Mouse (Mus musculus) heart, embryonic 14.5 days (tissue): ENCODE measurements around the gene Rlim. TPM values are rescaled to one million over a fixed set of nuclear protein-coding genes. Genes with fewer than 3 reads are reported as not detected.
A peak's percentile ranks its signal among the peaks of the same experiment; 100 is the strongest.

Experiments used
- ATAC-seq: fragments of 200-750 bp; cut with Nextera tagmentation; 2 replicates; pipeline ENCODE4 v1.8.0; 2017; ENCODE audit warnings: low read depth, moderate TSS enrichment; ENCODE audit not compliant: insufficient number of reproducible peaks, insufficient read depth, low FRiP score
- H3K27ac ChIP-seq, 2 experiments: fragments of 200-500 bp in 1 of 2; fragments of 300-500 bp in 1 of 2; sonication (generic) in 1 of 2; replicated peaks in 1 of 2; 2 replicates each; pipeline ENCODE4 v1.5.1; 2012 to 2014; ENCODE audit warnings: low read depth in 2 of 2, low read length in 2 of 2, control low read depth in 1 of 2, mild to moderate bottlenecking in 1 of 2, mixed read lengths in 1 of 2; ENCODE audit not compliant: control insufficient read depth in 1 of 2, insufficient read depth in 1 of 2
- H3K27me3 ChIP-seq: fragments of 300-500 bp; sonication (generic); 2 replicates; pipeline ENCODE4 v1.6.1; 2014; ENCODE audit warnings: mild to moderate bottlenecking, low read length, control low read depth; ENCODE audit not compliant: control insufficient read depth, insufficient read depth
- H3K36me3 ChIP-seq: fragments of 300-500 bp; sonication (generic); 2 replicates; pipeline ENCODE4 v1.6.1; 2014; ENCODE audit warnings: mild to moderate bottlenecking, control low read depth, low read length, mixed read lengths; ENCODE audit not compliant: control insufficient read depth, insufficient read depth
- H3K4me1 ChIP-seq, 2 experiments: fragments of 200-500 bp in 1 of 2; fragments of 300-500 bp in 1 of 2; sonication (generic) in 1 of 2; 2 replicates each; pipeline ENCODE4 v1.6.1; 2012 to 2014; ENCODE audit warnings: low read length in 2 of 2, control low read depth in 1 of 2, mixed read lengths in 1 of 2; ENCODE audit not compliant: control insufficient read depth in 2 of 2, insufficient read depth in 2 of 2
- H3K4me2 ChIP-seq: fragments of 300-500 bp; sonication (generic); 2 replicates; pipeline ENCODE4 v1.6.1; 2014; ENCODE audit warnings: mild to moderate bottlenecking, low read length
- H3K4me3 ChIP-seq, 2 experiments: fragments of 200-500 bp in 1 of 2; fragments of 300-500 bp in 1 of 2; sonication (generic) in 1 of 2; 2 replicates each; pipeline ENCODE4 v1.5.1; 2012 to 2014; ENCODE audit warnings: low read length in 2 of 2, mild to moderate bottlenecking in 2 of 2, control low read depth in 1 of 2, low read depth in 1 of 2, moderate library complexity in 1 of 2; ENCODE audit not compliant: control insufficient read depth in 1 of 2, insufficient read depth in 1 of 2
- H3K9ac ChIP-seq: fragments of 300-500 bp; sonication (generic); 2 replicates; pipeline ENCODE4 v1.6.1; 2014; ENCODE audit warnings: mild to moderate bottlenecking, low read length
- H3K9me3 ChIP-seq: fragments of 300-500 bp; sonication (generic); 2 replicates; pipeline ENCODE4 v1.6.1; 2016; ENCODE audit warnings: low read length, control low read depth; ENCODE audit not compliant: control insufficient read depth
- WGBS: fragments of 180-500 bp; shearing (Covaris S2); extraction: QIAGEN DNeasy Blood & Tissue Kit; methylation state at CpG from one replicate; pipeline ENCODE4 v1.1.7; 2014; 5-methylcytosine and 5-hydroxymethylcytosine counted together
- polyA plus RNA-seq: library from polyadenylated mRNA; unstranded; fragments of >200 nt; fragmentation: Nextera tagmentation; extraction: Ambion mirVana; gene quantifications from 2 replicates; pipeline ENCODE4 v1.2.1, GENCODE M21; 2014

The Rlim gene
- 26.5 and 28.7 TPM in 2 replicates for polyA plus RNA-seq

- 19% methylated on average over 27 of the region's 27 CpGs for WGBS
- peak within 1 kb of the TSS; percentile 62 to 67 for H3K4me3 ChIP-seq
- H3K4me2 ChIP-seq: peak within 1 kb of the TSS; percentile 65
- H3K36me3 ChIP-seq: peaks cover 20% of the 10 kb centered on the region
- ATAC-seq: peak; percentile 100
- H3K27ac ChIP-seq: peak within 1 kb of the TSS; percentile 95 to 97
- H3K9me3 ChIP-seq: no peaks in the 10 kb centered on the region
- H3K4me1 ChIP-seq: no peaks in the 10 kb centered on the region
- peaks cover 6% of the 10 kb centered on the region; the same call in 1 of the 2 replicates for H3K27me3 ChIP-seq
- peak within 1 kb of the TSS; percentile 91 for H3K9ac ChIP-seq
Observed at GRCm38 (mm10) chrX:103981169-103981689, at the start of gene Rlim. TSS of gene Rlim (minus strand) at chrX:103981284.

DNA sequence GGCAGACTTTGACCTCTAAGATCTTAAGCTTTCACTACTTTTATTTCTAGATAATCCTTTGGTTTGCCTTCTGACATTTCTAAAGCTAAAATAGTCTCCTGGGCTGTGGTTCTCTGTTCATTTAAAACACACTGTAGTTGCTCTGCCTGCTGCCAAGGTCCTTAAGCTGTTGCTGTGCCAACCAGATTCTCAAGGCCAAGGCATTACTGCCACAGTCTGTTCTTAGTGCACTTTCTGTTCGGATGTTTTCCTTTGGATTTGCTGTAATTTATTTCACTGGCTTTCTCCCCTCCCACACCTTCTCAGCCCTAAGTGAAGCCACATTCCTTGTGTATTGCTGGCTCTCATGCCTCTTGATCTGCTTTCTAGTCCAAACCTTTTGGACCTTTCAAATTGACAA lies 36.1 kb upstream of the Rlim start:
- Histone ChIP-seq H3K9me3 (no peaks in the 10 kb centered on the region), H3K4me1 (no peaks in the 10 kb centered on the region), H3K27me3 (no peaks in the 10 kb centered on the region), H3K27ac (peak overlapping the region in 1 of 2 experiments; percentile 8; a peak in 1 of 4 replicates), H3K4me3 (no peak overlapping the region), H3K36me3 (no peaks in the 10 kb centered on the region), H3K4me2 (no peak overlapping the region), H3K9ac (no peak overlapping the region)
- 61% methylated on average over 1 of the region's 1 CpGs for WGBS
- no peak for ATAC-seq

- no peak for ATAC-seq
- H3K36me3 ChIP-seq: no peaks in the 10 kb centered on the region
- H3K9me3 ChIP-seq: no peaks in the 10 kb centered on the region
- WGBS: 87% methylated on average over 4 of the region's 4 CpGs
- no peak overlapping the region for H3K4me3 ChIP-seq
- no peak overlapping the region for H3K27ac ChIP-seq
- H3K4me2 ChIP-seq: no peak overlapping the region
- no peak overlapping the region for H3K9ac ChIP-seq
- H3K4me1 ChIP-seq: no peaks in the 10 kb centered on the region
- no peaks in the 10 kb centered on the region for H3K27me3 ChIP-seq
Observed at GRCm38 (mm10) chrX:104015048-104015447, 34.0 kb upstream of the Rlim start.

DNA sequence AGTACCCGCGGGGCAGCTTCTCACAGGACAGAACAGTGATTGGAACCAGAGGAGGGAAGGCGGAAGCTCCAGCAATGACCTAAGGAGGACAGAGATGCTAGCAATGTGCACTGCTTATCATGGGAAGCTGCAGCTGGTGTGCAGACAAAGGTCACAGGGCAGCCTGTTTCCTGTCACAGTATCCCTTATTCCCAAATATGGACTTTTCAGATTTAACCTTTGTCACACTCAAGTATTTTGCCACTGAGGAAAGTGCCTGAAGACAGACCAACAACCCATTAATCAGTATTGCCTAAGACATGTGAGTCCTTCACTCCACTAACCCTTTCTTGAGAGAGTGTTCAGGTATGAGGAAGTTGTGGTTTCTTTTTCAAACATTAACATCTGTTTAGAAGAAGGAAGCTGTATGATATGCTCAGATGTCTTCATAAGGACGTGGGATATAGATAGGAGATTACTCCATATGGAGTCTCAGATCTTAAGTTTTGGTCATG lies 32.3 kb upstream of the Rlim start:
- H3K36me3 ChIP-seq: no peaks in the 10 kb centered on the region
- 0 out of 2 replicates have a peak, but pooled peaks cover 4% of the 10 kb centered on the region for H3K9me3 ChIP-seq
- 45% methylated on average over 4 of the region's 4 CpGs for WGBS
- no peak overlapping the region for H3K27ac ChIP-seq
- no peak for ATAC-seq
- no peak overlapping the region for H3K4me3 ChIP-seq
- H3K27me3 ChIP-seq: no peaks in the 10 kb centered on the region
- H3K4me1 ChIP-seq: no peaks in the 10 kb centered on the region
- no peak overlapping the region for H3K9ac ChIP-seq
- no peak overlapping the region for H3K4me2 ChIP-seq

DNA sequence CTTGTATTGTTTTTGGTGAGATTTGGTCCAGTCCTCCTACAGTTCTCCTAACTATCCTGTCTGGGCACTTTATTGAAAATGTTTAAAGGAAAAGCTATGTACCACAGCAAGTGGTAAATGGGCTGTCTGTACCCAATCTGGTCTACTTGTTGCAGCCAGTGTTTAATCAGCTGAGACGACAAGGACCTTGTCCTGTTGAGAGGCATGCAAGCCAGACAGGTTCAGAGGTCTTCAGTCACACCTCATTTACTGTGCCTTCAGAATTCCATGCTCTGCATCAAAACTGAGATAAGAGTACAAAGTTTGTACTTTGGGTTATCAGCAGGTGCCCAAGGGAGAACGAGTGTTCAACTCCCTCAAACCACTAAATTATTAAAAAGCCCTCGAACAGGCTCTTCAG lies 13.7 kb upstream of the Rlim start:
- Histone ChIP-seq H3K27me3 (peaks cover 31% of the 10 kb centered on the region), H3K9me3 (no peaks in the 10 kb centered on the region), H3K36me3 (no peaks in the 10 kb centered on the region), H3K4me1 (no peaks in the 10 kb centered on the region), H3K9ac (no peak overlapping the region), H3K4me3 (no peak overlapping the region), H3K27ac (no peak overlapping the region), H3K4me2 (no peak overlapping the region)
- ATAC-seq: no peak
- WGBS: 37% methylated on average over 3 of the region's 3 CpGs

DNA sequence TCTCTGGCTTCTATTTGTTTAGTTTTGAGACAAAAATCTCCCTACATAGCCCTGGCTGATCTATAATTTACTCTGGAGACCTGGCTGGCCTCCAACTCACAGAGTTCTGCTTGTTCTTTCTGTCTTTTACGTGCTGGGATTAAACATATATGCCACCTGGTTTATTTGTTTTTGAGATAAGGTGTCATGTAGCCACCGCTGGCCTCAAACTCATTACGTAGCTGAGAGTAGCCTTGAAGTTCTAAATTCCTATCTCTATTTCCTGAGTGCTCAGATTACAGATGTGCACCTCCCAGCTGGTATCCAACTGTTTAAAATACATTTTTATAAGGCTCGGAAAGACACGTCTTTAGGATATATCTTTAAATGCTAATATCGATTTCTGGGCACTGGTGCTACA lies 12.8 kb upstream of the Rlim start:
- peaks cover 27% of the 10 kb centered on the region for H3K27me3 ChIP-seq
- no peaks in the 10 kb centered on the region for H3K4me1 ChIP-seq
- H3K36me3 ChIP-seq: no peaks in the 10 kb centered on the region
- no peak for ATAC-seq
- H3K4me3 ChIP-seq: no peak overlapping the region
- H3K9me3 ChIP-seq: no peaks in the 10 kb centered on the region
- H3K9ac ChIP-seq: no peak overlapping the region
- no peak overlapping the region for H3K27ac ChIP-seq
- 45% methylated on average over 6 of the region's 6 CpGs for WGBS
- H3K4me2 ChIP-seq: no peak overlapping the region

DNA sequence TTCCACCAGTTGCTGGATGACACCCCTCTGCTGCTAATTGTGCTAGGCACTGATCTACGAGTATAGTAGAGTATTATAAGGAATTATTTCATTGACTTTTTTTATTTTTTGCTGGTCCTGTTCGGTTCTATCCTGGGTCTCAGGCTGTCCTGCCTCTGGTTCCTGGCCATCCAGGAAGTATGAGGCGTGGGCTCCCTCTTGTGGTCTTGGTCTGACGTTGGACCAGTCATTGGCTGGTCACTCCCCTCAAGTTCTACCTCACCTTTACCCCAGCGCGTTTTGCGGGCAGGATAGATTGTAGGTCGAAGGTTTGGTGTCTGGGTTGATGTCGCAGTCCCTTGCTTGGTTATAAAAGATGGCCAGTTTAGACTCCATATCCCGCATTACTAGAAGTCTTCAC lies 10.6 kb upstream of the Rlim start:
- H3K27me3 ChIP-seq: peaks cover 18% of the 10 kb centered on the region
- H3K27ac ChIP-seq: no peak overlapping the region
- no peak for ATAC-seq
- no peaks in the 10 kb centered on the region; a peak in 1 of 4 replicates for H3K4me1 ChIP-seq
- no peaks in the 10 kb centered on the region for H3K9me3 ChIP-seq
- no peaks in the 10 kb centered on the region for H3K36me3 ChIP-seq
- H3K4me2 ChIP-seq: no peak overlapping the region
- H3K9ac ChIP-seq: no peak overlapping the region
- H3K4me3 ChIP-seq: no peak overlapping the region
- WGBS: 31% methylated on average over 10 of the region's 10 CpGs

DNA sequence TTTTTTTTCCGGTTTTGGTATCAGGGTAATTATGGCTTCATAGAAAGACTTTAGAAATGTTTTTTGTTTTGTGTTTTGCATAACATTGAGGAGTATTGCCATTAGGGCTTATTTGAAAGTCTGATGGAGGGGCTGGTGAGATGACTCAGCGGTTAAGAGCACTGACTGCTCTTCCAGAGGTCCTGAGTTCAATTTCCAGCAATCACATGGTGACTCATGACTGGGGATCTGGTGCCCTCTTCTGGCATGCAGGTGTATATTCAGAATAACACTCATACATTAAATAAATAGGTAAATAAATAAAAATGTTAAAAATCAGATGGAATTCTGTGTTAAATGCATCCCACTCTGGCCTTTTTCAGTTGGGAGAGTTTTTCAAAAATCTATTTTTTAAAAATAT lies 9.3 kb upstream of the Rlim start:
- Histone ChIP-seq H3K9me3 (no peaks in the 10 kb centered on the region), H3K4me2 (no peak overlapping the region), H3K4me3 (no peak overlapping the region), H3K9ac (no peak overlapping the region), H3K27ac (no peak overlapping the region), H3K4me1 (no peaks in the 10 kb centered on the region; a peak in 1 of 4 replicates), H3K27me3 (peaks cover 18% of the 10 kb centered on the region), H3K36me3 (no peaks in the 10 kb centered on the region)
- ATAC-seq: no peak
- 63% methylated on average over 2 of the region's 2 CpGs for WGBS
